Mouse (Mus musculus): ENCODE measurements around the gene Asap2.

DNA sequence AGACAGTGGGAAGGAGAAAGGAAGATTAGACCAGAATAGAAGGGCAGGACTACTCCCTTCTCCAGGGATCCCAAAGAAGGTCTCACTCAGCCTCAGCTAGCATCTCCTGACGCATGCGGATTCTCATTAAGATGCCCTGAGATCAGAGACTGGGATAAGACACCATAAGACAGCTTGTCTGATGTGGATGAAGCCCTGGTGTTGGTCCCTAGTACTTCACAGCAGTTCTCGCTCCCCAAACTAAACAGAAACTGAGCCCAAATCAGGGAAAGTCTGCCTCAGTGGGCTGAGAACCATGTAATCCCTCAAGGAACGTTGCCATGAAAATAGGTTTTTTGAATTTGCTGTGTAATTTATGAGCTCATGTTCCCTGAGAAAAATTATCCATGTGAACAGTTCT, 136.3 kb downstream of the Asap2 start:
- no peak for TF ChIP-seq CTCF (conservative IDR thresholded peaks at IDR 0.05; ENCODE audit: low read length)
- no peak for TF ChIP-seq POU5F1 (IDR thresholded peaks at IDR 0.05; ENCODE audit: borderline replicate concordance, low read length)
- no peak for TF ChIP-seq NANOG (IDR thresholded peaks at IDR 0.05; ENCODE audit: borderline replicate concordance, low read length)

Measured in E14TG2a.4 (cell line).